In the genomic region with DNA sequence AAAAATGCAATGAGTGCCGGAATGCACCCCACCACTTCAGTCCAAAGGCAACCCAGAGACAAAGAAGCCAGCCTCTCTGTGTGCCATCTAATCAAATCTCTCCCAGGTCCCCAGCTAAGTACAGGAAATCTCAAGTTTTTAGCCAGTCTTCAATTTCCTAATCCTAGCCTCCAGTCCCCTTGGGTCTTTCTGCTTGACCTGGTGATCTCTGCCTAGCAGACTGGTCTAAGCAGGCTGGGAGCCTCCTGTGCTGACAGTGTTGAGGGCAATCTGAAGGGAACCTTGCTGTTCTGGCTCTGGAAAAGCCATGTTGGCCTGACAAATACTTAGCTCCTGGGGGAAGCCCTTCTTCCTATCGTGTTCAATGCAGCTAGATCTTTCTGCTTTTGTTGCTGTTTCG, we compare ENCODE assay signal across 34 mouse cellular contexts.
DNase-seq lines count a peak whose midpoint lies in the region; ATAC-seq lines count a peak whose summit lies in the region.
"Had no signal": no experiment of that assay in that cellular context is flagged by ENCODE, and none has a peak within 500 bp of the region (broad histone marks: within the 10 kb centered on the region; RNA-seq: fewer than 3 reads in every experiment).

No protein-coding gene starts in this region.

- peak; percentile 23 for DNase-seq in hindbrain, embryonic 10.5 days (ENCODE audit: low spot score)
- DNase-seq in hindbrain, embryonic 14.5 days (ENCODE audit: low spot score), result no peak
- DNase-seq in retina, embryonic 14.5 days (ENCODE audit: low spot score), result peak; percentile 32
- no peak for DNase-seq in retina, postnatal 1 day
- peak; percentile 38 for DNase-seq in embryo, embryonic 9.5 days (ENCODE audit: extremely low spot score)
- no peak for DNase-seq in urinary bladder, postnatal 4 days (ENCODE audit: low spot score in 2 of 2)
- DNase-seq: adrenal gland, adult 8-10 months; cerebellum, adult 11 months; cerebellum, adult 9-11 months; gastrocnemius, postnatal 25 days; heart, adult 11 months; heart, postnatal 4 days; kidney, adult 9 months; kidney, postnatal 25 days; lung, embryonic 14.5 days; lung, postnatal 14 days; right cerebral cortex, adult 18-20 months; spleen, adult 18-20 months; thymus, adult 18-20 months; thymus, postnatal 25 days had no signal

- no peaks in the 10 kb centered on the region for H3K36me3 ChIP-seq in hindbrain, embryonic 10.5 days
- H3K36me3 ChIP-seq in hindbrain, embryonic 14.5 days (replicated peaks; ENCODE audit: control insufficient read depth, insufficient read depth), result no peaks in the 10 kb centered on the region
- H3K36me3 ChIP-seq in heart, embryonic 11.5 days (ENCODE audit: control insufficient read depth, insufficient read depth, low read length), result no peaks in the 10 kb centered on the region
- H3K36me3 ChIP-seq: embryonic facial prominence, embryonic 13.5 days; heart, embryonic 10.5 days; limb, embryonic 12.5 days; liver, embryonic 15.5 days; midbrain, embryonic 12.5 days; neural tube, embryonic 13.5 days had no signal

- no peak overlapping the region for H3K9ac ChIP-seq in hindbrain, embryonic 14.5 days
- H3K9ac ChIP-seq in heart, embryonic 11.5 days (ENCODE audit: low read depth, low read length), result no peak overlapping the region
- H3K9ac ChIP-seq: embryonic facial prominence, embryonic 13.5 days; forebrain, embryonic 13.5 days; limb, embryonic 12.5 days; liver, embryonic 15.5 days; lung, embryonic 14.5 days; midbrain, embryonic 12.5 days; neural tube, embryonic 13.5 days had no signal

- peaks cover 7% of the 10 kb centered on the region for H3K4me1 ChIP-seq in hindbrain, embryonic 10.5 days (replicated peaks)
- H3K4me1 ChIP-seq in hindbrain, embryonic 14.5 days (replicated peaks; ENCODE audit: control insufficient read depth, insufficient read depth, low read length), result no peaks in the 10 kb centered on the region
- no peaks in the 10 kb centered on the region for H3K4me1 ChIP-seq in heart, embryonic 11.5 days (ENCODE audit: control insufficient read depth, insufficient read depth, low read length)
- H3K4me1 ChIP-seq: embryonic facial prominence, embryonic 13.5 days; forebrain, embryonic 13.5 days; heart, embryonic 10.5 days; limb, embryonic 12.5 days; liver, embryonic 15.5 days; neural tube, embryonic 13.5 days had no signal

- no peak for ATAC-seq in hindbrain, embryonic 14.5 days (ENCODE audit: low FRiP score)
- ATAC-seq in heart, embryonic 11.5 days (replicated peaks; ENCODE audit: insufficient number of reproducible peaks, low FRiP score, low TSS enrichment), result no peak
- ATAC-seq: activated CD4-positive, CD25-positive, alpha-beta regulatory T cell, adult 4 months; CD4-positive, CD25-positive, alpha-beta regulatory T cell, adult 4 months; forebrain, embryonic 13.5 days; hindbrain, postnatal 0 days; intestine, embryonic 16.5 days had no signal

- no peak overlapping the region for H3K4me2 ChIP-seq in hindbrain, embryonic 14.5 days (replicated peaks)
- H3K4me2 ChIP-seq in heart, embryonic 11.5 days, result no peak overlapping the region
- H3K4me2 ChIP-seq: embryonic facial prominence, embryonic 13.5 days; forebrain, embryonic 13.5 days; limb, embryonic 12.5 days; liver, embryonic 15.5 days; lung, embryonic 14.5 days; midbrain, embryonic 12.5 days; neural tube, embryonic 13.5 days had no signal

- H3K9me3 ChIP-seq in hindbrain, embryonic 10.5 days, result no peaks in the 10 kb centered on the region
- no peaks in the 10 kb centered on the region for H3K9me3 ChIP-seq in hindbrain, embryonic 14.5 days (ENCODE audit: control insufficient read depth, low read length)
- H3K9me3 ChIP-seq in heart, embryonic 11.5 days (replicated peaks; ENCODE audit: control insufficient read depth, low read length), result no peaks in the 10 kb centered on the region
- H3K9me3 ChIP-seq: embryonic facial prominence, embryonic 13.5 days; forebrain, embryonic 13.5 days; heart, embryonic 10.5 days; limb, embryonic 12.5 days; liver, embryonic 15.5 days had no signal

- no peak overlapping the region for H3K4me3 ChIP-seq in hindbrain, embryonic 10.5 days
- H3K4me3 ChIP-seq in hindbrain, embryonic 14.5 days (replicated peaks; ENCODE audit: low read length), result no peak overlapping the region
- no peak overlapping the region for H3K4me3 ChIP-seq in heart, embryonic 11.5 days (ENCODE audit: low read depth, low read length)
- H3K4me3 ChIP-seq: embryonic facial prominence, embryonic 13.5 days; forebrain, embryonic 13.5 days; heart, embryonic 10.5 days; left cerebral cortex, adult 2 months; limb, embryonic 12.5 days; liver, embryonic 15.5 days; midbrain, embryonic 12.5 days; myocyte; neural tube, embryonic 13.5 days had no signal

- WGBS in hindbrain, embryonic 10.5 days, result 56% methylated on average over 3 of the region's 3 CpGs
- 39% methylated on average over 3 of the region's 3 CpGs for WGBS in hindbrain, embryonic 14.5 days
- WGBS in heart, embryonic 11.5 days (ENCODE audit: insufficient replicate concordance), result 77% methylated on average over 3 of the region's 3 CpGs

- no peaks in the 10 kb centered on the region for H3K27me3 ChIP-seq in hindbrain, embryonic 10.5 days (ENCODE audit: insufficient read depth, poor library complexity, severe bottlenecking)
- no peaks in the 10 kb centered on the region for H3K27me3 ChIP-seq in hindbrain, embryonic 14.5 days (ENCODE audit: control insufficient read depth, insufficient read depth, low read length)
- H3K27me3 ChIP-seq in heart, embryonic 11.5 days (ENCODE audit: control insufficient read depth, insufficient read depth, low read length), result no peaks in the 10 kb centered on the region
- H3K27me3 ChIP-seq: embryonic facial prominence, embryonic 13.5 days; forebrain, embryonic 13.5 days; limb, embryonic 12.5 days; liver, embryonic 15.5 days; midbrain, embryonic 12.5 days; neural tube, embryonic 13.5 days had no signal

- peak overlapping the region; percentile 59; the same call in 1 of the 2 replicates for H3K27ac ChIP-seq in hindbrain, embryonic 10.5 days
- H3K27ac ChIP-seq in hindbrain, embryonic 14.5 days, result no peak overlapping the region
- H3K27ac ChIP-seq in heart, embryonic 11.5 days (ENCODE audit: low read depth, low read length), result no peak overlapping the region
- H3K27ac ChIP-seq: embryonic facial prominence, embryonic 13.5 days; forebrain, embryonic 13.5 days; heart, embryonic 10.5 days; hindbrain, postnatal 0 days; left cerebral cortex, adult 2 months; limb, embryonic 12.5 days; liver, embryonic 15.5 days; midbrain, embryonic 12.5 days; neural tube, embryonic 13.5 days had no signal

Comparison
In these comparisons a context has a peak if more than half of its experiments do, and no peak if none do; other contexts are left out.
1. DNase-seq: peak in hindbrain, embryonic 10.5 days (single experiment), retina, embryonic 14.5 days (single experiment) and embryo, embryonic 9.5 days (single experiment); none in hindbrain, embryonic 14.5 days (single experiment), retina, postnatal 1 day (single experiment) and urinary bladder, postnatal 4 days (0 of 2).